Mouse (Mus musculus): Measurements from ENCODE around the gene Mast3. TPM values are rescaled to one million over a fixed set of nuclear protein-coding genes. Genes with fewer than 3 reads are reported as not detected.

Gene Mast3
- total and polyA plus RNA-seq, 2 experiments from 2014 or later: 24.0 to 33.2 TPM

GRCm38 (mm10) chr8:70749097-70749674 is 55.7 kb downstream of the Mast3 start:
- DNase-seq (ENCODE audit: low spot score): no peak

GRCm38 (mm10) chr8:70748246-70749096 is 56.4 kb downstream of the Mast3 start:
- 87% methylated on average over 23 of the region's 23 CpGs for WGBS
- ATAC-seq (ENCODE audit: low FRiP score): no peak
- Histone ChIP-seq H3K4me1 (ENCODE audit: insufficient read depth, low read length) (peaks cover 4% of the 10 kb centered on the region; the same call in 1 of the 2 replicates), H3K9me3 (ENCODE audit: low read length) (no peaks in the 10 kb centered on the region), H3K27ac (ENCODE audit: low read depth, low read length) (no peak overlapping the region), H3K4me3 (ENCODE audit: low read depth, low read length) (no peak overlapping the region), H3K27me3 (ENCODE audit: insufficient read depth, low read length) (peaks cover 31% of the 10 kb centered on the region), H3K9ac (replicated peaks; ENCODE audit: low read length, poor library complexity, severe bottlenecking) (no peak overlapping the region), H3K4me2 (ENCODE audit: low read depth, low read length, poor library complexity, severe bottlenecking) (no peak overlapping the region), H3K36me3 (ENCODE audit: insufficient read depth, low read length) (no peaks in the 10 kb centered on the region)
- TF ChIP-seq CTCF (IDR thresholded peaks at IDR 0.05): no peak
- no peak for DNase-seq (ENCODE audit: low spot score)

More at GRCm38 (mm10) chr8:70749097-70749674, 55.7 kb downstream of the Mast3 start:
- no peaks in the 10 kb centered on the region for H3K4me1 ChIP-seq (ENCODE audit: insufficient read depth, low read length)
- TF ChIP-seq CTCF (IDR thresholded peaks at IDR 0.05): no peak
- H3K27ac ChIP-seq (ENCODE audit: low read depth, low read length): no peak overlapping the region
- no peaks in the 10 kb centered on the region for H3K9me3 ChIP-seq (ENCODE audit: low read length)
- WGBS: 87% methylated on average over 18 of the region's 19 CpGs
- no peaks in the 10 kb centered on the region for H3K36me3 ChIP-seq (ENCODE audit: insufficient read depth, low read length)
- peaks cover 26% of the 10 kb centered on the region for H3K27me3 ChIP-seq (ENCODE audit: insufficient read depth, low read length)
- ATAC-seq (ENCODE audit: low FRiP score): no peak
- no peak overlapping the region for H3K9ac ChIP-seq (replicated peaks; ENCODE audit: low read length, poor library complexity, severe bottlenecking)
- no peak overlapping the region for H3K4me2 ChIP-seq (ENCODE audit: low read depth, low read length, poor library complexity, severe bottlenecking)
- H3K4me3 ChIP-seq (ENCODE audit: low read depth, low read length): no peak overlapping the region

- H3K9ac ChIP-seq (replicated peaks; ENCODE audit: low read length, poor library complexity, severe bottlenecking): no peak overlapping the region
- no peak overlapping the region for H3K4me3 ChIP-seq (ENCODE audit: low read depth, low read length)
- TF ChIP-seq CTCF (IDR thresholded peaks at IDR 0.05): no peak
- peaks cover 42% of the 10 kb centered on the region for H3K27me3 ChIP-seq (ENCODE audit: insufficient read depth, low read length)
- no peaks in the 10 kb centered on the region for H3K36me3 ChIP-seq (ENCODE audit: insufficient read depth, low read length)
- peaks cover 4% of the 10 kb centered on the region; the same call in 1 of the 2 replicates for H3K4me1 ChIP-seq (ENCODE audit: insufficient read depth, low read length)
- DNase-seq (ENCODE audit: low spot score): no peak
- no peak overlapping the region for H3K27ac ChIP-seq (ENCODE audit: low read depth, low read length)
- no peaks in the 10 kb centered on the region for H3K9me3 ChIP-seq (ENCODE audit: low read length)
- ATAC-seq (ENCODE audit: low FRiP score): no peak
- 83% methylated on average over 18 of the region's 18 CpGs for WGBS
- no peak overlapping the region for H3K4me2 ChIP-seq (ENCODE audit: low read depth, low read length, poor library complexity, severe bottlenecking)
These were observed 57.5 kb downstream of the Mast3 start for GRCm38 (mm10) chr8:70747211-70747890.

GRCm38 (mm10) chr8:70746676-70747075 is 58.2 kb downstream of the Mast3 start:
- WGBS: 82% methylated on average over 9 of the region's 9 CpGs
- H3K9me3 ChIP-seq (ENCODE audit: low read length): no peaks in the 10 kb centered on the region
- peaks cover 45% of the 10 kb centered on the region for H3K27me3 ChIP-seq (ENCODE audit: insufficient read depth, low read length)
- H3K4me2 ChIP-seq (ENCODE audit: low read depth, low read length, poor library complexity, severe bottlenecking): no peak overlapping the region
- no peak for DNase-seq (ENCODE audit: low spot score)
- peaks cover 4% of the 10 kb centered on the region; the same call in 1 of the 2 replicates for H3K4me1 ChIP-seq (ENCODE audit: insufficient read depth, low read length)
- H3K27ac ChIP-seq (ENCODE audit: low read depth, low read length): no peak overlapping the region
- H3K9ac ChIP-seq (replicated peaks; ENCODE audit: low read length, poor library complexity, severe bottlenecking): no peak overlapping the region
- no peaks in the 10 kb centered on the region for H3K36me3 ChIP-seq (ENCODE audit: insufficient read depth, low read length)
- no peak overlapping the region for H3K4me3 ChIP-seq (ENCODE audit: low read depth, low read length)
- ATAC-seq (ENCODE audit: low FRiP score): no peak
- no peak for TF ChIP-seq CTCF (IDR thresholded peaks at IDR 0.05)

- WGBS: 62% methylated on average over 19 of the region's 19 CpGs
- Histone ChIP-seq H3K27me3 (ENCODE audit: insufficient read depth, low read length) (peaks cover 45% of the 10 kb centered on the region), H3K36me3 (ENCODE audit: insufficient read depth, low read length) (no peaks in the 10 kb centered on the region), H3K4me3 (ENCODE audit: low read depth, low read length) (no peak overlapping the region), H3K27ac (ENCODE audit: low read depth, low read length) (no peak overlapping the region), H3K4me2 (ENCODE audit: low read depth, low read length, poor library complexity, severe bottlenecking) (no peak overlapping the region), H3K4me1 (ENCODE audit: insufficient read depth, low read length) (peaks cover 4% of the 10 kb centered on the region; the same call in 1 of the 2 replicates), H3K9me3 (ENCODE audit: low read length) (no peaks in the 10 kb centered on the region), H3K9ac (replicated peaks; ENCODE audit: low read length, poor library complexity, severe bottlenecking) (no peak overlapping the region)
- ATAC-seq (ENCODE audit: low FRiP score) (no peak), DNase-seq (ENCODE audit: low spot score) (no peak)
- TF ChIP-seq CTCF (IDR thresholded peaks at IDR 0.05): no peak
These were observed 59.1 kb downstream of the Mast3 start for GRCm38 (mm10) chr8:70745691-70746220.
